Comparison of ENCODE assay signal across 8 mouse cellular contexts in the genomic region with DNA sequence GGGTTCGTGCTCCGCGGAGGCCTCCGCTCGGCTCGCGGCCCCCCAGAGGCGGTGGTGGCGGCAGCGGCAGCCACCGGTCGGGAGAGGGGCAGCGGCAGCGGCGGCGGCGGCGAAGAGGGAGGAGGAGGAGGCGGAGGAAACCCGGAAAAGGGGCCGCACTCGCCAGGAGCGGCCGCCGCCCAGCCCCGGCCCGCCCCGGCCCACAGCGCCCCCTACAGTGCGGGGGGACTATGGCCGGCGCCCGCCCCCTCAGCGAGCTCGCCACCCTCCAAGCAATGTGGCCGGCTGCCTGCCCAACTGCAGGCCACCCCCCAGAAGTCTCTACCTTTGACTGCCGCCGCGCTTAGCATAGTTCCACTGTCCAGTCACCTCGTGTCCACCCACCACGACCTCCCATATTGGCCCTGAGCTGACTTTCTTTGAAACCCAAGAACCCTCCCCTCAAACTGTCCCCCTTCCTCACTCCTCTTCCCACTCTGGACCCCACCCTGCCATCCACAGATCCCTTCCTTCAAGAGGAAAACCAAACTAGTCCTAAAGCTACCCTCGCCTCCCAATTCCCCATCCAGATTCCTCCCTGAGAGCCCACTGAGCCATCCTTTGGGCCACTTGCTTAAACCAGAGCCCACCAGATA. TPM values are rescaled to one million over a fixed set of nuclear protein-coding genes. Genes with fewer than 3 reads are reported as not detected.
DNase-seq lines count a peak whose midpoint lies in the region; ATAC-seq and TF ChIP-seq lines count a peak whose summit lies in the region.

No protein-coding gene starts in this region.

- peak; percentile 82 for DNase-seq in G1E (ENCODE audit: low spot score)
- DNase-seq in cerebellum, adult 11-12 months, result peak; percentile 82
- peak; percentile 90 to 93 for DNase-seq in heart, postnatal 36 days
- DNase-seq in layer of hippocampus, adult 2 months (ENCODE audit: low spot score in 2 of 2), result peak; percentile 72 to 91
- DNase-seq in thymus, adult 2 months, result peak; percentile 86

- intact Hi-C loops in heart, postnatal 36 days (cut with DNase I), result loop anchor here (2.0 to 5.0 kb wide), 2 partner anchors 52 to 142 kb away; no protein-coding TSS in a partner anchor

- peaks cover 4% of the 10 kb centered on the region; the same call in 1 of the 2 replicates for H3K27me3 ChIP-seq in G1E (ENCODE audit: insufficient read depth, low read length)
- H3K27me3 ChIP-seq in forebrain, embryonic 16.5 days (replicated peaks; ENCODE audit: control insufficient read depth, insufficient read depth, low read length), result no peaks in the 10 kb centered on the region
- no peaks in the 10 kb centered on the region for H3K27me3 ChIP-seq in lung, embryonic 15.5 days
- no peaks in the 10 kb centered on the region for H3K27me3 ChIP-seq in thymus, adult 2 months (ENCODE audit: control insufficient read depth, insufficient read depth, low read length)

- H3K4me1 ChIP-seq in G1E (ENCODE audit: insufficient read depth, low read depth, low read length), result peaks cover 32% of the 10 kb centered on the region
- peaks cover 16% of the 10 kb centered on the region for H3K4me1 ChIP-seq in forebrain, embryonic 16.5 days (replicated peaks; ENCODE audit: control insufficient read depth, insufficient read depth, low read length)
- H3K4me1 ChIP-seq in lung, embryonic 15.5 days, result peaks cover 19% of the 10 kb centered on the region
- peaks cover 6% of the 10 kb centered on the region for H3K4me1 ChIP-seq in olfactory bulb, adult 2 months (ENCODE audit: control insufficient read depth, insufficient read depth, low read length)
- H3K4me1 ChIP-seq in thymus, adult 2 months (replicated peaks; ENCODE audit: control insufficient read depth, insufficient read depth, low read length), result peaks cover 7% of the 10 kb centered on the region

- H3K4me3 ChIP-seq in G1E (ENCODE audit: low read depth, low read length), result peak overlapping the region; percentile 85
- peak overlapping the region; percentile 84 for H3K4me3 ChIP-seq in forebrain, embryonic 16.5 days (replicated peaks; ENCODE audit: low read length)
- peak overlapping the region; percentile 55 for H3K4me3 ChIP-seq in layer of hippocampus, adult 2 months
- peak overlapping the region; percentile 83 for H3K4me3 ChIP-seq in lung, embryonic 15.5 days
- peak overlapping the region; percentile 96 for H3K4me3 ChIP-seq in olfactory bulb, adult 2 months (ENCODE audit: insufficient read depth, low read depth, low read length)
- H3K4me3 ChIP-seq in thymus, adult 2 months (ENCODE audit: control insufficient read depth, insufficient read depth, low read length), result peak overlapping the region; percentile 69

- no peak overlapping the region for H3K27ac ChIP-seq in forebrain, embryonic 16.5 days (ENCODE audit: low read length)
- peak overlapping the region; percentile 76 for H3K27ac ChIP-seq in layer of hippocampus, adult 2 months
- 0 out of 2 replicates have a peak overlapping the region, but pooled peaks have one; percentile 44 for H3K27ac ChIP-seq in lung, embryonic 15.5 days
- peak overlapping the region; percentile 74 for H3K27ac ChIP-seq in olfactory bulb, adult 2 months (ENCODE audit: insufficient read depth, low read depth, low read length)
- no peak overlapping the region for H3K27ac ChIP-seq in thymus, adult 2 months (ENCODE audit: control insufficient read depth, insufficient read depth, low read length)

- H3K4me2 ChIP-seq in forebrain, embryonic 16.5 days (ENCODE audit: low read length), result peak overlapping the region; percentile 80
- peak overlapping the region; percentile 70 for H3K4me2 ChIP-seq in lung, embryonic 15.5 days

- H3K9me3 ChIP-seq in G1E (replicated peaks), result no peaks in the 10 kb centered on the region
- H3K9me3 ChIP-seq in forebrain, embryonic 16.5 days (ENCODE audit: control insufficient read depth, low read length), result no peaks in the 10 kb centered on the region
- H3K9me3 ChIP-seq in lung, embryonic 15.5 days, result no peaks in the 10 kb centered on the region

- H3K36me3 ChIP-seq in G1E (replicated peaks), result peaks cover 38% of the 10 kb centered on the region
- peaks cover 6% of the 10 kb centered on the region for H3K36me3 ChIP-seq in forebrain, embryonic 16.5 days (ENCODE audit: control insufficient read depth, insufficient read depth)
- peaks cover 14% of the 10 kb centered on the region for H3K36me3 ChIP-seq in lung, embryonic 15.5 days
- H3K36me3 ChIP-seq in thymus, adult 2 months (ENCODE audit: control insufficient read depth, insufficient read depth, low read length), result peaks cover 18% of the 10 kb centered on the region; the same call in 1 of the 2 replicates

- peak; percentile 62 for ATAC-seq in G1E (ENCODE audit: extremely low read depth, insufficient number of reproducible peaks, low FRiP score, poor library complexity, severe bottlenecking)
- peak; percentile 94 for ATAC-seq in forebrain, embryonic 16.5 days
- peak; percentile 94 for ATAC-seq in lung, embryonic 15.5 days (ENCODE audit: borderline replicate concordance, extremely low read depth, low FRiP score, low TSS enrichment)

- no peak for TF ChIP-seq POLR2A in olfactory bulb, adult 2 months (IDR thresholded peaks at IDR 0.05; ENCODE audit: insufficient read depth, low read depth, low read length)
- no peak for TF ChIP-seq POLR2A in thymus, adult 2 months (IDR thresholded peaks at IDR 0.05; ENCODE audit: control insufficient read depth, extremely low read depth, insufficient read depth, low read length, poor library complexity)

- WGBS in forebrain, embryonic 16.5 days, result under 1% methylated on average over 22 of the region's 42 CpGs
- WGBS in lung, embryonic 15.5 days, result 3% methylated on average over 13 of the region's 42 CpGs
- WGBS in olfactory bulb, adult 2 months, result 2% methylated on average over 28 of the region's 42 CpGs
- 6% methylated on average over 18 of the region's 42 CpGs for WGBS in thymus, adult 2 months

- H3K9ac ChIP-seq in forebrain, embryonic 16.5 days (replicated peaks; ENCODE audit: low read depth, low read length), result peak overlapping the region; percentile 92
- H3K9ac ChIP-seq in lung, embryonic 15.5 days, result peak overlapping the region; percentile 94

- 0 out of 2 replicates have a peak, but pooled peaks have one; percentile 20 for TF ChIP-seq CTCF in G1E (IDR thresholded peaks at IDR 0.05; ENCODE audit: low read depth, low read length)
- peak; percentile 93 for TF ChIP-seq CTCF in layer of hippocampus, adult 2 months (conservative IDR thresholded peaks at IDR 0.05)
- peak; percentile 81 for TF ChIP-seq CTCF in olfactory bulb, adult 2 months (IDR thresholded peaks at IDR 0.05; ENCODE audit: insufficient read depth, low read depth, low read length)
- TF ChIP-seq CTCF in thymus, adult 2 months (IDR thresholded peaks at IDR 0.05; ENCODE audit: borderline replicate concordance, control insufficient read depth, extremely low read depth, insufficient read depth, low read length, poor library complexity), result peak; percentile 93

RNA-seq across cellular contexts. Expression of a gene that starts 1.0 kb away (rescaled TPM):
- total RNA-seq in G1E (2014; fragmentation: Nextera tagmentation) (283 and 300 TPM in 2 replicates), G1E (2017) (31.5 and 45.0 TPM in 2 replicates)
- polyA plus RNA-seq in G1E (2012), result 30.8 and 35.8 TPM in 2 replicates
- polyA plus RNA-seq in forebrain, embryonic 16.5 days (2015; fragmentation: Nextera tagmentation; extraction: Ambion mirVana), result 10.3 and 11.0 TPM in 2 replicates
- total RNA-seq in heart, postnatal 36 days (2021), result 10 to 100 TPM; 32.9 to 36.3 TPM
- total RNA-seq in layer of hippocampus, adult 2 months (2021), result 10 to 100 TPM; 74.6 to 81.6 TPM
- polyA plus RNA-seq in lung, embryonic 15.5 days (2015; fragmentation: Nextera tagmentation; extraction: Ambion mirVana), result 9.6 and 11.3 TPM in 2 replicates
- polyA plus RNA-seq in olfactory bulb, adult 2 months (2012; ENCODE audit: insufficient read depth, insufficient read length, low replicate concordance, missing spikeins), result not detected in 2 replicates
- 35.2 and 36.0 TPM in 2 replicates for polyA plus RNA-seq in thymus, adult 2 months (2012; rRNA removed)

RNA-seq across cellular contexts. Expression of a gene that starts 45.1 kb away (rescaled TPM):
- total RNA-seq in G1E (2014; fragmentation: Nextera tagmentation) (not detected in 2 replicates), G1E (2017) (not detected in 2 replicates)
- not detected in 2 replicates for polyA plus RNA-seq in G1E (2012)
- 1.3 and 1.5 TPM in 2 replicates for polyA plus RNA-seq in forebrain, embryonic 16.5 days (2015; fragmentation: Nextera tagmentation; extraction: Ambion mirVana)
- not detected for total RNA-seq in heart, postnatal 36 days (2021)
- 1 to 10 TPM; 1.3 to 1.5 TPM for total RNA-seq in layer of hippocampus, adult 2 months (2021)
- 2.7 and 3.0 TPM in 2 replicates for polyA plus RNA-seq in lung, embryonic 15.5 days (2015; fragmentation: Nextera tagmentation; extraction: Ambion mirVana)
- polyA plus RNA-seq in olfactory bulb, adult 2 months (2012; ENCODE audit: insufficient read depth, insufficient read length, low replicate concordance, missing spikeins), result not detected in 2 replicates
- 0.22 TPM in 1 of 2 replicates, not detected in the other for polyA plus RNA-seq in thymus, adult 2 months (2012; rRNA removed)

RNA-seq across cellular contexts. Expression of a gene that starts 54.1 kb away (rescaled TPM):
- total RNA-seq in G1E (2014; fragmentation: Nextera tagmentation), result 52.3 and 81.0 TPM in 2 replicates
- total RNA-seq in G1E (2017), result 62.4 and 63.0 TPM in 2 replicates
- polyA plus RNA-seq in G1E (2012), result 29.3 and 38.5 TPM in 2 replicates
- polyA plus RNA-seq in forebrain, embryonic 16.5 days (2015; fragmentation: Nextera tagmentation; extraction: Ambion mirVana), result 139 and 141 TPM in 2 replicates
- total RNA-seq in heart, postnatal 36 days (2021), result 10 to 100 TPM; 24.2 to 25.9 TPM
- 10 to 100 TPM; 53.8 to 59.9 TPM for total RNA-seq in layer of hippocampus, adult 2 months (2021)
- polyA plus RNA-seq in lung, embryonic 15.5 days (2015; fragmentation: Nextera tagmentation; extraction: Ambion mirVana), result 143 and 150 TPM in 2 replicates
- not detected in 2 replicates for polyA plus RNA-seq in olfactory bulb, adult 2 months (2012; ENCODE audit: insufficient read depth, insufficient read length, low replicate concordance, missing spikeins)
- polyA plus RNA-seq in thymus, adult 2 months (2012; rRNA removed), result 65.9 and 67.2 TPM in 2 replicates

Comparison
In these comparisons a context has a peak if more than half of its experiments do, and no peak if none do; other contexts are left out.
1. CTCF ChIP-seq: peak in every context shown above with its lines; median percentile 93 in layer of hippocampus, adult 2 months; 93 in thymus, adult 2 months; 81 in olfactory bulb, adult 2 months; 20 in G1E.
2. H3K27ac ChIP-seq: peak in layer of hippocampus, adult 2 months (single experiment), lung, embryonic 15.5 days (single experiment) and olfactory bulb, adult 2 months (single experiment); none in forebrain, embryonic 16.5 days (single experiment) and thymus, adult 2 months (single experiment).
3. Peak in every context shown above with its lines, with median percentiles within 50 percentile points of each other: ATAC-seq, DNase-seq and H3K4me3 ChIP-seq.